Mouse (Mus musculus) E14TG2a.4 (cell line): Measurements from ENCODE around the gene Thra.

ENCODE experiments used
- CTCF ChIP-seq: conservative IDR thresholded peaks from 2 replicates; pipeline ENCODE4 v1.5.1; 2014; ENCODE audit warnings: low read length
- POU5F1 ChIP-seq: IDR thresholded peaks from 2 replicates; pipeline ENCODE4 v1.6.1; 2014; ENCODE audit warnings: low read length, borderline replicate concordance

- TF ChIP-seq CTCF (no peak), POU5F1 (no peak)
Measured at GRCm38 (mm10) chr11:98810686-98811085, 70.2 kb downstream of the Thra start.
